Mouse (Mus musculus): ENCODE results near the gene Abcb1a. TPM values are rescaled to one million over a fixed set of nuclear protein-coding genes. Genes with fewer than 3 reads are reported as not detected.
A peak's percentile ranks its signal among the peaks of the same experiment; 100 is the strongest.
"Not testable (repeated sequence)": the region's sequence is repeated elsewhere in the genome, so short reads cannot be mapped to it uniquely, and the experiment has no call there.

Gene Abcb1a
- polyA plus RNA-seq, 1 experiment from 2014 or later, result 1.9 TPM

DNA sequence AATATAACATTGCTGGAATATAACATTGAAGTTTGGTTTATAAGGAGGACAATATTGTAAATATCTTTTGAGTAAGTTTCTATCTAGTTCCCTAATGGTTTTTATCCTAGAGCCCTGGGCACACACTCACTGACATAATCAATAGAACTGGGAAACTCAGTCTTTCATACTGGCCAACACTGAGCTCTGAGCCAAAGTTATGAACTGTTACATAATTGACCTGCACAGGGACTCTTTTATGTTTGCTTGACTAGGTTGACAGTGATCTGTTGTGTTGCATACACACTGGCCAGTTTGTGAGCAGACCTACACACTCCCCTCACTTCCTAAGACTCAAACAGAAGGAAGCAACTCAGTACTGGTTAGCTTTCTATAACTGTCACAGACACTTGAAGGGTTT, 56.2 kb downstream of the Abcb1a start:
- H3K9me3 ChIP-seq (ENCODE audit: control insufficient read depth, low read length), result no peaks in the 10 kb centered on the region
- no peak overlapping the region for H3K27ac ChIP-seq (ENCODE audit: low read length)
- no peaks in the 10 kb centered on the region for H3K27me3 ChIP-seq (ENCODE audit: control insufficient read depth, insufficient read depth, low read depth, low read length)
- H3K4me1 ChIP-seq (replicated peaks; ENCODE audit: control insufficient read depth, insufficient read depth, low read length), result no peaks in the 10 kb centered on the region
- H3K9ac ChIP-seq (ENCODE audit: low read length), result no peak overlapping the region
- H3K4me2 ChIP-seq (ENCODE audit: low read depth, low read length), result no peak overlapping the region
- ATAC-seq (ENCODE audit: low read depth), result no peak
- no peaks in the 10 kb centered on the region for H3K36me3 ChIP-seq (ENCODE audit: control insufficient read depth, insufficient read depth, low read length)
- no peak overlapping the region for H3K4me3 ChIP-seq (ENCODE audit: low read length)

DNA sequence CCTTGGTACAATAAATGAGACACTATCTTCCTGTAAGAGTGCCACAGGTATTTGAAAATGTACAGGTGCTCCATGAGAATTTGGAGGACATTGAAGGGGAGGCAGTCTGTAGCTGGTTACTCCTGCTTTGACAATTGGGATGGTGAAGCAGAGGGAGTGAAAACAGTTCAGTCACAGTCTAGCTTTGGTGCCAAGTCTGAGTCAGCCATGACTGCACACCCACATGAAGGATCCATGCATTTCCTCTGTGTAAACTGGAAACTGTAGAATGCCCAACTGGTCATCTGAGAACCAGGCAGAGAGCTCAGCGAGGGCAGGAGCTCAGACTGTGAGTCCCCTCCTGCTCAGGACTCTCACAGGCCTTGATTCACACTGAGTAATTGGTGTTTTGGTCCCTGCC, 59.7 kb downstream of the Abcb1a start:
- Histone ChIP-seq H3K9me3 (ENCODE audit: control insufficient read depth, low read length) (no peaks in the 10 kb centered on the region), H3K36me3 (ENCODE audit: control insufficient read depth, insufficient read depth, low read length) (no peaks in the 10 kb centered on the region), H3K27me3 (ENCODE audit: control insufficient read depth, insufficient read depth, low read depth, low read length) (no peaks in the 10 kb centered on the region), H3K4me3 (ENCODE audit: low read length) (no peak overlapping the region), H3K27ac (ENCODE audit: low read length) (no peak overlapping the region), H3K4me1 (replicated peaks; ENCODE audit: control insufficient read depth, insufficient read depth, low read length) (no peaks in the 10 kb centered on the region), H3K9ac (ENCODE audit: low read length) (no peak overlapping the region), H3K4me2 (ENCODE audit: low read depth, low read length) (no peak overlapping the region)
- no peak for ATAC-seq (ENCODE audit: low read depth)
- 45% methylated on average over 1 of the region's 1 CpGs for WGBS

DNA sequence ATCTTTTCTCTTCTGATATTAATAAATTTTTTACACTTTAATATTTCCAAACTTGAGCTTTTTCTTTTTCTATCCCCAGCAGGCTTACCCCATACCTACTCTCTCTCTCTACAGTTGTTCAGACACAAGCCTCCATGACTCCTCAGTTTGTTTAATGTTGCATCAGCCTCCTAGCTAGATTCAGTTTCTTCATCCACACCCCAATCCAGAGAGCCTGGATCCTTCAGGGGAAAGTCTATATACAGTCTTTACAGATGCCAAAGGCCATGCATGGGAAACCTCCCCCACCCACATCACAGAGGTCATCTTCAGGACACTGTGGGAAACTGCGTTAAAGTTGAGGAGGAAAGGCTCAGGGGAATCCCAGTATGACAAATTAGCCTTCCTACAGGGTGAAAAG, 62.3 kb downstream of the Abcb1a start:
- WGBS, result 5% methylated on average over 1 of the region's 1 CpGs
- no peaks in the 10 kb centered on the region for H3K9me3 ChIP-seq (ENCODE audit: control insufficient read depth, low read length)
- H3K27ac ChIP-seq (ENCODE audit: low read length), result no peak overlapping the region
- H3K27me3 ChIP-seq (ENCODE audit: control insufficient read depth, insufficient read depth, low read depth, low read length), result no peaks in the 10 kb centered on the region
- no peaks in the 10 kb centered on the region for H3K36me3 ChIP-seq (ENCODE audit: control insufficient read depth, insufficient read depth, low read length)
- H3K9ac ChIP-seq (ENCODE audit: low read length), result no peak overlapping the region
- H3K4me3 ChIP-seq (ENCODE audit: low read length), result no peak overlapping the region
- H3K4me1 ChIP-seq (replicated peaks; ENCODE audit: control insufficient read depth, insufficient read depth, low read length), result no peaks in the 10 kb centered on the region
- no peak for ATAC-seq (ENCODE audit: low read depth)
- no peak overlapping the region for H3K4me2 ChIP-seq (ENCODE audit: low read depth, low read length)

DNA sequence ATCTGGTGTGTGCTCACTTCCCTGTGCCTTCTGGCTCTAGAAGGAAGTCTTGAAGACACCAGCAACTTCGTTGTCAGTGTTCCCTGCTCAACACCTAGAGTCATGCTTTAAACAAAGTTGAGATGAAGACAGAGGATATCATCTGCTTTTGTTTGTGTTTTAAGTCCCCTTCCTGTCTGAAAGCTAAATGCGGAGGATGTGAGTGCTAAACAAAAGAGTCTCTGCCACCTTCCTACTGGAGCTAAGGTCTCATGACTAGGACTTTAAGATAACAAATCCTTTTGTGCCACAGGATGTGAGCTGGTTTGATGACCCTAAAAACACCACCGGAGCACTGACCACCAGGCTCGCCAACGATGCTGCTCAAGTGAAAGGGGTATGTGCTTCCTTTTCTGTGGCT, 63.0 kb downstream of the Abcb1a start:
- Histone ChIP-seq H3K36me3 (ENCODE audit: control insufficient read depth, insufficient read depth, low read length) (no peaks in the 10 kb centered on the region), H3K4me1 (replicated peaks; ENCODE audit: control insufficient read depth, insufficient read depth, low read length) (no peaks in the 10 kb centered on the region), H3K27me3 (ENCODE audit: control insufficient read depth, insufficient read depth, low read depth, low read length) (no peaks in the 10 kb centered on the region), H3K4me2 (ENCODE audit: low read depth, low read length) (no peak overlapping the region), H3K27ac (ENCODE audit: low read length) (no peak overlapping the region), H3K9me3 (ENCODE audit: control insufficient read depth, low read length) (no peaks in the 10 kb centered on the region), H3K9ac (ENCODE audit: low read length) (no peak overlapping the region), H3K4me3 (ENCODE audit: low read length) (no peak overlapping the region)
- ATAC-seq (ENCODE audit: low read depth), result 0 out of 2 replicates have a peak, but pooled peaks have one; percentile 23
- WGBS, result 60% methylated on average over 5 of the region's 5 CpGs

DNA sequence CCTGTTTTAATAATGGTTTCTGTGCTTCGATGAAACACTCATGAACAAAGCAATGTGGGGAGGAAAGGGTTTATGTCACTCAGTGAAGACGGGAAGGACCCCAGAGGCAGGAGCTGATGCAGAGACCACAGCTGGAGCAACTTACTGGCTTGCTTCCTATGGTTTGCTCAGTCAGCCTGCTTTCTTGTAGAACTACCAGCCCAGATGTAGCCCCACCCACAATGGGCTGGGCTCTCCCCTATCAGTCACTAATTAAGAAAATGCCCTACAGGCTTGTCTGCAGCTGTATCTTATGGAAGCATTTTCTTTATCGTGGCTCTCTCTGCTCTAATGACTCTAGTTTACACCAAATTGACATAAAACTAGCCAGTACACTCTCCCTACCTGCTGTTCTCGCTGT, 67.9 kb downstream of the Abcb1a start:
- no peak overlapping the region for H3K4me2 ChIP-seq (ENCODE audit: low read depth, low read length)
- no peaks in the 10 kb centered on the region for H3K36me3 ChIP-seq (ENCODE audit: control insufficient read depth, insufficient read depth, low read length)
- no peaks in the 10 kb centered on the region for H3K4me1 ChIP-seq (replicated peaks; ENCODE audit: control insufficient read depth, insufficient read depth, low read length)
- WGBS, result 56% methylated on average over 4 of the region's 4 CpGs
- no peak overlapping the region for H3K27ac ChIP-seq (ENCODE audit: low read length)
- no peak overlapping the region for H3K9ac ChIP-seq (ENCODE audit: low read length)
- H3K4me3 ChIP-seq (ENCODE audit: low read length), result no peak overlapping the region
- no peaks in the 10 kb centered on the region for H3K9me3 ChIP-seq (ENCODE audit: control insufficient read depth, low read length)
- H3K27me3 ChIP-seq (ENCODE audit: control insufficient read depth, insufficient read depth, low read depth, low read length), result no peaks in the 10 kb centered on the region
- ATAC-seq (ENCODE audit: low read depth), result no peak

DNA sequence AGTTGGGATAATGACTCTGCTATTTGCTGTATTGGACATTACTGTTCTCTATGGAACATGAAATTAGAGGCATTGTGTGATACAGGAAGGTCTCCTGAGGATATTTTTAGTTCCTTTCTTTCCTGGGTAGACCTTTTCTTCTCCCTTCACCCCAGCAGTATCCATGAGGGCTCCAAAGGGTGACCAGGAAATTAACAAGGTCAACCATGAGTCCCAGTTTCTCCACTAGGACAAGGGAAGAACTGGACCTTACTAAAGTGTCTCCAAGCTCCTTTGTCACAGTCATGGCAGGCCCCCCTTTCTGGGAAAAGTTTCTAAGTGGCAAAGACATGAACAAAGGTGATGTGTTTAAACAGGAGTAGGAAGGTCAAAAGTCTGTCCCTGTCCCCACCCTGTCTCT, 72.8 kb downstream of the Abcb1a start:
- Histone ChIP-seq H3K9ac (ENCODE audit: low read length) (no peak overlapping the region), H3K27ac (ENCODE audit: low read length) (no peak overlapping the region), H3K4me2 (ENCODE audit: low read depth, low read length) (no peak overlapping the region), H3K36me3 (ENCODE audit: control insufficient read depth, insufficient read depth, low read length) (no peaks in the 10 kb centered on the region), H3K4me3 (ENCODE audit: low read length) (no peak overlapping the region), H3K4me1 (replicated peaks; ENCODE audit: control insufficient read depth, insufficient read depth, low read length) (no peaks in the 10 kb centered on the region), H3K27me3 (ENCODE audit: control insufficient read depth, insufficient read depth, low read depth, low read length) (no peaks in the 10 kb centered on the region), H3K9me3 (ENCODE audit: control insufficient read depth, low read length) (no peaks in the 10 kb centered on the region)
- ATAC-seq (ENCODE audit: low read depth), result no peak

DNA sequence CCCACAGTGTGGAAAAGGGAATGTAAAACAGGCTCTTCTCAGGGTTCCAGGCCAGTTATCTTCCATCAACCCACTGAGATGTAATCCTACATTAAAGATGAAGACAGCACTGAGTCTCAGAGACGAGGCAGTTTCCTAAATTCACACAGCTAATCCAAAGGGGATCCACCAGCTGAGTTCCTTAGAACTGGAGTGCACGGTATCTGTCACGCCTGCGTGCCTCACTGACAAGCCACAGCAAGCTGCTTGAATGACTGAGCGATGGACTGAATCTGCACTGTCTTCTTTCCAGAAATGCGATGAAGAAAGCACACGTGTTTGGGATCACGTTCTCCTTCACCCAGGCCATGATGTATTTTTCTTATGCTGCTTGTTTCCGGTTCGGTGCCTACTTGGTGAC, 73.4 kb downstream of the Abcb1a start:
- H3K36me3 ChIP-seq (ENCODE audit: control insufficient read depth, insufficient read depth, low read length); H3K9ac ChIP-seq (ENCODE audit: low read length); H3K27ac ChIP-seq (ENCODE audit: low read length); H3K4me2 ChIP-seq (ENCODE audit: low read depth, low read length); H3K9me3 ChIP-seq (ENCODE audit: control insufficient read depth, low read length); ATAC-seq (ENCODE audit: low read depth); H3K4me1 ChIP-seq (replicated peaks; ENCODE audit: control insufficient read depth, insufficient read depth, low read length); H3K4me3 ChIP-seq (ENCODE audit: low read length); H3K27me3 ChIP-seq (ENCODE audit: control insufficient read depth, insufficient read depth, low read depth, low read length): not testable (repeated sequence)
- 81% methylated on average over 6 of the region's 10 CpGs for WGBS

DNA sequence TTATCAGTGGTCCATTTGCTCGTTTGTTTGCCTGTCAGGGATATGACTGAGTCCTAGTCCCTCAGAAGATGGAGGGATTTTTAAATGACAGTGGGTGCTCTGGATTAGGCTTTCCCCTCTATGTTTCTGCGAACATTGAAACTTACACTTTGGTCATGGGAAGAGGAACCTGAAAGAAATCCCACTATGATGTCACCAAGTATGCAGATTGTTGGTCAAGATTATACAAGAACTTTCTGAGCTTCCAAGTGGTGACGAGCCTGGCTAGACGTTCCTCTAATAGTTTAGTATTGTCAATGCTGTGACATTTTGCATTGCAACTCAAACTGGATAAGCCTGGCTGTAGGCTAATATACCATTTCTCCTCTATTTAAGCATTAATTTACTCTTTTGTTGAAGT, 76.5 kb downstream of the Abcb1a start:
- Histone ChIP-seq H3K9me3 (ENCODE audit: control insufficient read depth, low read length) (no peaks in the 10 kb centered on the region), H3K4me2 (ENCODE audit: low read depth, low read length) (no peak overlapping the region), H3K27me3 (ENCODE audit: control insufficient read depth, insufficient read depth, low read depth, low read length) (no peaks in the 10 kb centered on the region), H3K36me3 (ENCODE audit: control insufficient read depth, insufficient read depth, low read length) (no peaks in the 10 kb centered on the region), H3K4me1 (replicated peaks; ENCODE audit: control insufficient read depth, insufficient read depth, low read length) (no peaks in the 10 kb centered on the region), H3K9ac (ENCODE audit: low read length) (no peak overlapping the region), H3K27ac (ENCODE audit: low read length) (no peak overlapping the region), H3K4me3 (ENCODE audit: low read length) (no peak overlapping the region)
- WGBS, result 64% methylated on average over 4 of the region's 4 CpGs
- ATAC-seq (ENCODE audit: low read depth), result no peak

DNA sequence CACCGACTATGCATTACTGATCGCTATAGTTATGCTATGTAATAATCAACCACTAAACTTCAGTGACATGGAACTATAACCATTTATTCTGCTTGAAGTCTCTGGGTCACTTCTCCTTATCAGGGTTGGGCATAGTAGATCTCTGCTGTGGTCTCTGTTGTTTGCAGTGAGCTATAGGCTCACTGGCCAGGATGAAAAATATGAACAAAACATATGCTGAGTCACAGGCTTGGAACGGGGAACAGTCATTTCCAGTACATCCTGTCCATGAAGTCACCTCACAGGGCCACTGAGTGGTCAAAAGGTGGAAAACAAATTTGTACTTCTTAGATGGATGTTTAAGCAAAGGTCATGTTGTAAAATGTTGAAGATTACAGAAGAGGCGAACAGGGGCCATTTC, 77.2 kb downstream of the Abcb1a start:
- Histone ChIP-seq H3K4me2 (ENCODE audit: low read depth, low read length) (no peak overlapping the region), H3K36me3 (ENCODE audit: control insufficient read depth, insufficient read depth, low read length) (no peaks in the 10 kb centered on the region), H3K27ac (ENCODE audit: low read length) (no peak overlapping the region), H3K4me1 (replicated peaks; ENCODE audit: control insufficient read depth, insufficient read depth, low read length) (no peaks in the 10 kb centered on the region), H3K4me3 (ENCODE audit: low read length) (no peak overlapping the region), H3K9me3 (ENCODE audit: control insufficient read depth, low read length) (no peaks in the 10 kb centered on the region), H3K27me3 (ENCODE audit: control insufficient read depth, insufficient read depth, low read depth, low read length) (no peaks in the 10 kb centered on the region), H3K9ac (ENCODE audit: low read length) (no peak overlapping the region)
- ATAC-seq (ENCODE audit: low read depth), result no peak
- 75% methylated on average over 4 of the region's 4 CpGs for WGBS

DNA sequence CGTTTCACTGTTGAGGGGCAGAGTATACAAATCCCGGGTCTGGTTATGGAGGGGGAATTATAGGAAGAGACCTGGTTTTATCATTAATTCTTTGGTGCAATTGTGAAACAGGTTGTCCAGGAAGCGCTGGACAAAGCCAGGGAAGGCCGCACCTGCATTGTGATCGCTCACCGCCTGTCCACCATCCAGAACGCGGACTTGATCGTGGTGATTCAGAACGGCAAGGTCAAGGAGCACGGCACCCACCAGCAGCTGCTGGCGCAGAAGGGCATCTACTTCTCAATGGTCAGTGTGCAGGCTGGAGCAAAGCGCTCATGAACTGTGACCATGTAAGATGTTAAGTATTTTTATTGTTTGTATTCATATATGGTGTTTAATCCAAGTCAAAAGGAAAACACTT, 87.4 kb downstream of the Abcb1a start:
- H3K9me3 ChIP-seq (ENCODE audit: control insufficient read depth, low read length); ATAC-seq (ENCODE audit: low read depth); H3K27me3 ChIP-seq (ENCODE audit: control insufficient read depth, insufficient read depth, low read depth, low read length); H3K4me3 ChIP-seq (ENCODE audit: low read length); H3K27ac ChIP-seq (ENCODE audit: low read length); H3K36me3 ChIP-seq (ENCODE audit: control insufficient read depth, insufficient read depth, low read length); H3K9ac ChIP-seq (ENCODE audit: low read length); H3K4me2 ChIP-seq (ENCODE audit: low read depth, low read length); H3K4me1 ChIP-seq (replicated peaks; ENCODE audit: control insufficient read depth, insufficient read depth, low read length): not testable (repeated sequence)
- 87% methylated on average over 13 of the region's 13 CpGs for WGBS
